Mouse (Mus musculus) embryonic facial prominence, embryonic 15.5 days (tissue): ENCODE measurements around the gene Ube2g1. TPM values are rescaled to one million over a fixed set of nuclear protein-coding genes. Genes with fewer than 3 reads are reported as not detected.

Experiments used
- ATAC-seq: fragments of 200-750 bp; cut with Nextera tagmentation; 2 replicates; pipeline ENCODE4 v1.8.0; 2017; ENCODE audit warnings: low read depth, moderate TSS enrichment; ENCODE audit not compliant: insufficient number of reproducible peaks, low FRiP score, low TSS enrichment
- H3K27ac ChIP-seq: fragments of 300-500 bp; sonication (generic); replicated peaks from 2 replicates; pipeline ENCODE4 v1.5.1; 2015; ENCODE audit warnings: mild to moderate bottlenecking, inconsistent platforms
- H3K27me3 ChIP-seq: fragments of 300-500 bp; sonication (generic); 2 replicates; pipeline ENCODE4 v1.6.1; 2015; ENCODE audit warnings: inconsistent platforms
- H3K36me3 ChIP-seq: fragments of 300-500 bp; sonication (generic); 2 replicates; pipeline ENCODE4 v1.6.1; 2015; ENCODE audit warnings: mild to moderate bottlenecking, inconsistent platforms
- H3K4me1 ChIP-seq: fragments of 300-500 bp; sonication (generic); 2 replicates; pipeline ENCODE4 v1.6.1; 2015; ENCODE audit warnings: inconsistent platforms
- H3K4me2 ChIP-seq: fragments of 300-500 bp; sonication (generic); replicated peaks from 2 replicates; pipeline ENCODE4 v1.6.1; 2015; ENCODE audit warnings: mild to moderate bottlenecking, inconsistent platforms
- H3K4me3 ChIP-seq: fragments of 300-500 bp; sonication (generic); replicated peaks from 2 replicates; pipeline ENCODE4 v1.5.1; 2015; ENCODE audit warnings: mild to moderate bottlenecking, inconsistent platforms
- H3K9ac ChIP-seq: fragments of 300-500 bp; sonication (generic); 2 replicates; pipeline ENCODE4 v1.6.1; 2015; ENCODE audit warnings: inconsistent platforms
- H3K9me3 ChIP-seq: fragments of 300-500 bp; sonication (generic); replicated peaks from 2 replicates; pipeline ENCODE4 v1.6.1; 2016; ENCODE audit warnings: inconsistent platforms
- WGBS: fragments of 180-500 bp; shearing (Covaris S2); methylation state at CpG from one replicate; pipeline ENCODE4 v1.1.7; 2015; 5-methylcytosine and 5-hydroxymethylcytosine counted together
- polyA plus RNA-seq: library from polyadenylated mRNA; unstranded; fragments of >200 nt; fragmentation: Nextera tagmentation; extraction: Ambion mirVana; gene quantifications from 2 replicates; pipeline ENCODE4 v1.2.1, GENCODE M21; 2015

Ube2g1 gene
- polyA plus RNA-seq, 1 experiment from 2014 or later, result 64.3 TPM

- Histone ChIP-seq H3K9me3 (no peaks in the 10 kb centered on the region), H3K4me3 (no peak overlapping the region), H3K27me3 (no peaks in the 10 kb centered on the region), H3K27ac (no peak overlapping the region), H3K36me3 (no peaks in the 10 kb centered on the region), H3K4me1 (no peaks in the 10 kb centered on the region), H3K4me2 (no peak overlapping the region), H3K9ac (no peak overlapping the region)
- no peak for ATAC-seq
- 62% methylated on average over 6 of the region's 6 CpGs for WGBS
Measured at GRCm38 (mm10) chr11:72671294-72671988, 64.4 kb downstream of the Ube2g1 start.

DNA sequence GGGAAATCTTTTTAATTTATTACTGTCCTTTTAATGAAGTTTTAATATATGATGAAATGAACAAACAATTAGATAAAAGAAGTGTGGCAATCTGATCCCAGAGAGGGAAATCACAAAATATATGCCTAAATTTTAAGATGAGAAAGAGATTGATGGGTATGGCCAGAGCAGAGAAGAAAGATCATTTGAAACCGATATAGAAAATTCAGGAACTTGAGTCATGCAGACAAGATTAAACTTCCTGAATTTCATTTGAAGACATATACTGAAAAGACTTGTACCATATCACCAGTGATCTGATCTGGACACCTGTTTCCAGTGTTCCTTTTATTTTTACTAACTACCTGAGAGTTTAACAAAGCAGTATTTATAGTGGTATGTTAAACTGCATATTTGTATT lies 65.4 kb downstream of the Ube2g1 start:
- H3K9ac ChIP-seq, result no peak overlapping the region
- H3K9me3 ChIP-seq, result no peaks in the 10 kb centered on the region
- H3K27ac ChIP-seq, result no peak overlapping the region
- 93% methylated on average over 1 of the region's 1 CpGs for WGBS
- H3K27me3 ChIP-seq, result no peaks in the 10 kb centered on the region
- no peak overlapping the region for H3K4me2 ChIP-seq
- no peaks in the 10 kb centered on the region for H3K36me3 ChIP-seq
- no peaks in the 10 kb centered on the region for H3K4me1 ChIP-seq
- ATAC-seq, result no peak
- H3K4me3 ChIP-seq, result no peak overlapping the region

DNA sequence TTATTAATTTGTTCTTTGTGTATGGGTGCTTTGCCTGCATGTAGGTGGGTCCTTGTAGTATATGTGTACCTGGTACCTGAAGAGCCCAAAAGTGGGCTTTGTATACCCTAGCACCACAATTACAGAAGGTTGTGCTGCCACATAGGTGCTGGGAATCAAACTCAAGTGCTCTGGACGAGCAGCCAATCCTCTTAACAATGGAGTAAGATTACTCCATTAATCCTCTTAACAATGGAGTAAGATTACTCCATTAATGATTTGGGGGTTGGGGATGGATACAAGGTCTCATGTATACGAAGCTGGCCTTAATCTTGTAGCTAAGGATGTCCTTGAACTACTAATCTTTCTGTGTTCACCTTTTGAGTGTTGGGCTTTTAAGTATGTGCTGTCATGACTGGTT lies 68.2 kb downstream of the Ube2g1 start:
- no peak for ATAC-seq
- H3K9ac ChIP-seq, result no peak overlapping the region
- H3K4me3 ChIP-seq, result no peak overlapping the region
- no peaks in the 10 kb centered on the region for H3K9me3 ChIP-seq
- H3K36me3 ChIP-seq, result no peaks in the 10 kb centered on the region; the same call in 1 of the 2 replicates
- H3K27ac ChIP-seq, result no peak overlapping the region
- H3K4me2 ChIP-seq, result no peak overlapping the region
- no peaks in the 10 kb centered on the region for H3K4me1 ChIP-seq
- WGBS, result 88% methylated on average over 2 of the region's 2 CpGs
- H3K27me3 ChIP-seq, result no peaks in the 10 kb centered on the region

DNA sequence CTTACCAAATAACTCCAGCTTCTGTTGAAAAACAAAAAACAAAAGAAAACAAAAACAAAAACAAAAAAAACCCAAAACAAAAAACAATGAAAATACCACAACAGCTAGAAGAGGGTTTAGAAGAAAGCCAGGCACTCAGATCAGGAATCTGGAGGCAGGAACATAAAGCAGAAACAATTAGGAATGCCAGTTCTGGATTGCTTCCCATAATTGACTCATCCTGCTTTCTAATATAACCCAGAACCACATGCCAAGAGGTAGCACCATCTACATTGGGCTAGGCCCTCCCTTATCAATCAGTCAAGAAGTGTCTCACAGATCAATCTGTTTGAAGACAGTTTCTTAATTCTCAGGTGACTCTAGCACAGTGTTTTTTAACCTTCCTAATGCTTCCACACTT lies 73.6 kb downstream of the Ube2g1 start:
- H3K4me2 ChIP-seq, result no peak overlapping the region
- no peak overlapping the region for H3K9ac ChIP-seq
- no peaks in the 10 kb centered on the region for H3K9me3 ChIP-seq
- H3K27me3 ChIP-seq, result no peaks in the 10 kb centered on the region
- H3K36me3 ChIP-seq, result peaks cover 7% of the 10 kb centered on the region
- no peak overlapping the region for H3K4me3 ChIP-seq
- no peak overlapping the region for H3K27ac ChIP-seq
- no peaks in the 10 kb centered on the region for H3K4me1 ChIP-seq
- ATAC-seq, result no peak

DNA sequence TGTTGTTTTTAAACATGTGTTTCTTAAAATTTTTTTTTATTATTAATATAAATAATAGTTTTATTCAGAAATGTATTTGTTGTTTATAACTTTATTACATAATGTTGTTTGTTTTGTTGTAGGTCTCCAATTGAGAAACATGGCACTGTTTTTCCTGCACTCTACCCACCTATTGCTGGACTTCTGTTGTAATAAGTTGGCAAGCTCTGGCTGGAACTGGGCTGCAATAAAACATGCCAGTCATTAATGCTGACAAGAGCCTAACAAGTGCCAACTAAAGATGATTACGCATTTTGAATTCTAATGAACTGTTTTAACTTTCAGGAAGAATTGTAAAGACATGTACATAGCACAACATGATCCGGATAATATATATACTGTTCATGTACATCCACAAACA lies 76.3 kb downstream of the Ube2g1 start:
- WGBS, result 98% methylated on average over 2 of the region's 2 CpGs
- H3K4me1 ChIP-seq, result no peaks in the 10 kb centered on the region
- no peaks in the 10 kb centered on the region for H3K9me3 ChIP-seq
- H3K4me3 ChIP-seq, result no peak overlapping the region
- no peak overlapping the region for H3K27ac ChIP-seq
- peaks cover 7% of the 10 kb centered on the region for H3K36me3 ChIP-seq
- H3K4me2 ChIP-seq, result no peak overlapping the region
- no peak overlapping the region for H3K9ac ChIP-seq
- ATAC-seq, result no peak
- no peaks in the 10 kb centered on the region for H3K27me3 ChIP-seq

DNA sequence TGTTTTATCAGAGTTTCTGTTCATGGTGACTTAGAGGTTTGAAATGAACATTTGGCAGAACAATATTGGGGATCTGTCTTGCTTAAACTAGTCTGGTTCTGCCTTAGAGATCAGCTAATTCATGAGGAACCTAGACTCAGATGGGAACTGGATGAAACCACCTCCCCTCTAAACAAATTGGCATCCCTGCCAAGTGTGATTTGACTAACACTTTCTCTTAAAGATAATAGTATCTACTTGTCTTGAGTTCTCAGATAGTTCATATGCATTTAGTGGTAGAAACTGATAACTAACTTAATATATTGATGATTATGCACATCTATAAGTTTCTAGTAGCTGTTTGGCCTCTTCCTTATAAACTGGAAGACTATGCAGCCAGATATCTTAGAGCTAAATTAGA lies 79.6 kb downstream of the Ube2g1 start:
- Histone ChIP-seq H3K4me3 (no peak overlapping the region), H3K27ac (no peak overlapping the region), H3K9ac (no peak overlapping the region), H3K4me1 (peaks cover 20% of the 10 kb centered on the region), H3K4me2 (no peak overlapping the region), H3K9me3 (no peaks in the 10 kb centered on the region), H3K36me3 (peaks cover 4% of the 10 kb centered on the region; the same call in 1 of the 2 replicates), H3K27me3 (no peaks in the 10 kb centered on the region)
- ATAC-seq, result no peak

GRCm38 (mm10) chr11:72688242-72688641 lies 81.2 kb downstream of the Ube2g1 start:
- H3K27ac ChIP-seq, result no peak overlapping the region
- 6% methylated on average over 5 of the region's 5 CpGs for WGBS
- no peak; the same call in 1 of the 2 replicates for ATAC-seq
- no peaks in the 10 kb centered on the region for H3K27me3 ChIP-seq
- no peak overlapping the region for H3K4me3 ChIP-seq
- H3K36me3 ChIP-seq, result 0 out of 2 replicates have a peak, but pooled peaks cover 4% of the 10 kb centered on the region
- no peaks in the 10 kb centered on the region for H3K9me3 ChIP-seq
- peaks cover 27% of the 10 kb centered on the region for H3K4me1 ChIP-seq
- H3K4me2 ChIP-seq, result no peak overlapping the region
- H3K9ac ChIP-seq, result no peak overlapping the region

DNA sequence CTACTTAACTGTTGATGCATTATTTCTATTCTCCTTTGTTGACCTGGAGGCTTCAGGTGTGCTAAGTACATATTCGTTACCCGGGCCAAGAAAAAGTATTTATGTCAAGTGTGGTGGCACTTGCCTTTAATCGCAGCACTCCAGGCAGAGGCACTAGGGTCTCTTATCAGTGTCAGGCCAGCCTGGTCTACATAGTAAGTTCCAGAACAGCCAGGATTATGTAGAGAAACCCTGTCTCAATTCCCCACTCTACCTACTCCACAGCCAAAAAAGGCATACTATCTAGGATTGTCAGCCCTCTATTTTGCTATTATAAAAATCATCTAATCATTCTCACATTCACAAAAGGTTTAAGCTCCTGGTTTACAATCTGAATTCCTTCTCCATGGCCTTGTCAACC lies 82.0 kb downstream of the Ube2g1 start:
- H3K36me3 ChIP-seq, result 0 out of 2 replicates have a peak, but pooled peaks cover 4% of the 10 kb centered on the region
- H3K4me3 ChIP-seq, result peak overlapping the region; percentile 94
- 76% methylated on average over 3 of the region's 3 CpGs for WGBS
- H3K9ac ChIP-seq, result no peak overlapping the region
- peaks cover 27% of the 10 kb centered on the region for H3K4me1 ChIP-seq
- ATAC-seq, result no peak
- no peak overlapping the region for H3K27ac ChIP-seq
- no peaks in the 10 kb centered on the region for H3K27me3 ChIP-seq
- no peaks in the 10 kb centered on the region for H3K9me3 ChIP-seq
- peak overlapping the region; percentile 79 for H3K4me2 ChIP-seq

GRCm38 (mm10) chr11:72689551-72690510 lies 82.7 kb downstream of the Ube2g1 start, which contains the start of gene Ankfy1:
TSS of gene Ankfy1 (plus strand) at chr11:72690006.
- Histone ChIP-seq H3K27ac (peak within 1 kb of the TSS; percentile 92), H3K27me3 (no peaks in the 10 kb centered on the region), H3K9ac (peak within 1 kb of the TSS; percentile 83), H3K9me3 (no peaks in the 10 kb centered on the region), H3K4me1 (peaks cover 27% of the 10 kb centered on the region), H3K4me3 (peak within 1 kb of the TSS; percentile 94), H3K36me3 (0 out of 2 replicates have a peak, but pooled peaks cover 3% of the 10 kb centered on the region), H3K4me2 (peak within 1 kb of the TSS; percentile 79)
- under 1% methylated on average over 56 of the region's 56 CpGs for WGBS
- peak; percentile 96 for ATAC-seq

GRCm38 (mm10) chr11:72692353-72692752 lies 85.3 kb downstream of the Ube2g1 start:
- no peak for ATAC-seq
- no peak overlapping the region for H3K27ac ChIP-seq
- H3K4me3 ChIP-seq, result no peak overlapping the region
- no peaks in the 10 kb centered on the region for H3K27me3 ChIP-seq
- peaks cover 27% of the 10 kb centered on the region for H3K4me1 ChIP-seq
- WGBS, result 84% methylated on average over 4 of the region's 4 CpGs
- H3K9ac ChIP-seq, result no peak overlapping the region
- no peak overlapping the region for H3K4me2 ChIP-seq
- no peaks in the 10 kb centered on the region for H3K36me3 ChIP-seq
- H3K9me3 ChIP-seq, result no peaks in the 10 kb centered on the region

DNA sequence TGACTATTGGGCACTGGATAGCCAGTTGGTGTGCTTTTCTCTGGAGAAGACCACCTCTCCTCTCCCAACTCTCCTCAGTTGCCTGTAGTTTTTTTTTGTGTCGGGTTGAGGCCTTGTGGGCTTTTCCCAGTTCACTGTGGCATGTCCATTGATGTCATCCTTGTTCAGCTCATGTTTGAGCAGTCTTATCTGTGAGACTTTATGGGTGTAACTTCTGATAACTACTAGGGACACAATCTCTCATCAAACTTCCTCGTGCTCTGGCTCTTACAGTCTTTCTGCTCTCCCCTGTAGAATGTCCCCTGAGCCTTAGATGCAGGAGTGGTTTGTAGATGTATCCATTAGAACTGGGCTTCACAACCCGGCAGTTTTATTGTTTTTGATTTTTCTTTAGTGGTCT lies 87.9 kb downstream of the Ube2g1 start:
- Histone ChIP-seq H3K4me2 (no peak overlapping the region), H3K4me3 (no peak overlapping the region), H3K9ac (no peak overlapping the region), H3K4me1 (peaks cover 21% of the 10 kb centered on the region), H3K9me3 (no peaks in the 10 kb centered on the region), H3K27me3 (no peaks in the 10 kb centered on the region), H3K36me3 (no peaks in the 10 kb centered on the region), H3K27ac (no peak overlapping the region)
- 86% methylated on average over 3 of the region's 3 CpGs for WGBS
- ATAC-seq, result no peak
